Mouse (Mus musculus) NIH3T3 (cell line): ENCODE results near the gene Sox1.

ENCODE experiments used
- DNase-seq: peaks from one replicate; pipeline ENCODE4 v3.0.0-alpha.2; 2012; ENCODE audit warnings: low read depth

Sox1 gene

DNA sequence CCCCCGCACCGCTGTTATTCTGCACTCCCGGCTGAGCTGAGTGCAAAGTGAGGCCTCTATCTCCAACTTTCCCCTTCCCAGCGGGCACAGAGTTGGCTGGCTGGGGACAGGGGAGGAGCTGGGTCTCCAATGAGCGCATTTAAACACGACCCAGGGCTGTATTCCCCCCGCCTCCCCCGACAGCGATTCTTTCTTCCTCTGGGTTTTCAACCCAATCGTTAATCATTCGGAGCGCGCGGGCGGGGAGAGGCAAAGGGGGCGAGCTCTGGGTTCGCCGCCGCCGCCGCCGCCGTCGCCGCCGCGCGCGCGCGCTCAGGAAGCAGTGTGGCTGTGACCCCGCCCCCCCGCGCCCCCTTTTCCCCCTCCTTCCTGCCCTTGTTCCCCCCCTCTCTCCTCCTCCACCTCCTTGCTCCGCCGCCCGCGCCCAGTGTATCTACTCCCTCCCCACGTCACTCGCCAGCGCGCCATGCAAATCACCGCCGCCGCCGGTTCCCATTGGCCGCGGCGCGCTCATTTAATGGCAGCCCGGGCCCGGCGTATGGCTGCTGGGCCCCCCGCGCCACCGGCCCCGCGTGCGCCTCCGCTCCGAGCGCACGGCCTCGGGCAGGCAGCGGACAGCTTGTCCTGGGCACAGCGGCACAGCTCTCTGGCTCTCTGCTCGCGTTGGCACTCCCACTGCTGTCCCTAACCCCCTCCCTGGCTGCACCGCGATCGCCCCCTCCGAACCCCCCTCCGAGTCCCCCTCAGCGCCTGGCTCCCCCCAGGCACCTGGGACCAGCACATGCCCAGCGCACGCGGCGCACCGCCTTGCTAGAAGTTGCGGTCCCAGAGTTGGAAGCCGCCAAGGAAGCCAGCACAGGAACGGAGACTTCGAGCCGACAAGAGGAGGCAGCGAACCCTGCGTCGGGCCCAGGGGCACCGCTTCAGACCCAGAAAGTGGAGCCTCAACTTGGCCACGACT, at the start of gene Sox1:
Gene Sox1, plus strand, starts transcription at position 225 of the 961 bp plus-strand sequence.
- DNase-seq: no peak

DNA sequence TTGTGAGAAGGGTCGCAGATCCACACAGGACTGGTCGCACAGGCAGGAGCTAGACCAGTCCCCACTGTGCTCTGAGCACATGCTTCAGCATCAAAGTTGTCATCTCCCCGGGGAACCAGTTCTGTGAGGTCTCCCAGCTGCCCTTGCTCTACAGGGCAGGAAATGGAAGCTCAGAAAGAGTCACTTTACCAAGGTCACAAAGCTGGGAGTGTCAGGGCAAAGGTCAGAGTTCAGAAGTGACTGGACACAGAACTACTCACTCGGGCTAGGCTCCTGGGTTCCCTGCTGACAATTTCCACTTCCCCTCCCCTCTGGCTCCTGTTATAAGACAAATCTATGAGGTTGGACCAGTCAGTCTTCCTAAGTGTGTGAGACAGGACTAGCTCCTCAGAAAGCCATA, 49.2 kb upstream of the Sox1 start:
- no peak for DNase-seq

DNA sequence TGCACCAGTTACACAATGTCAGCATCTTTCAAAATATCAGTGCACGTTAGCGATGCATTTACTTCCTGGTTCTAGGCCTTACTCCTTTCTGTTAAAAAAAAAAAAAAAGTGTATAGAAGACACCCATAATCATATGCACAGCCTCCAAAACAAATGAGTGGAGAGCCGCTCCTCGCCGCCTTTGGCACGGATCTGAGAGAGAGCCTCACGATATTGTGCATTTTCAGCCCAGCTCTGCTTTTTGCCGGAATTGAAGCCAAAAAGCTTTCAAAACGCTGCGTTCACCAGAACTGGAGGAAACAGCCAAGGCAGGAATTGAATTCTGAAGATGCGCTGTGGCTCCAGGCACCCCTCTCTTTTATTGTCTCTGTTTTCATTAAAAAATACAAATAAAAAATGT, 48.2 kb upstream of the Sox1 start:
- no peak for DNase-seq

DNA sequence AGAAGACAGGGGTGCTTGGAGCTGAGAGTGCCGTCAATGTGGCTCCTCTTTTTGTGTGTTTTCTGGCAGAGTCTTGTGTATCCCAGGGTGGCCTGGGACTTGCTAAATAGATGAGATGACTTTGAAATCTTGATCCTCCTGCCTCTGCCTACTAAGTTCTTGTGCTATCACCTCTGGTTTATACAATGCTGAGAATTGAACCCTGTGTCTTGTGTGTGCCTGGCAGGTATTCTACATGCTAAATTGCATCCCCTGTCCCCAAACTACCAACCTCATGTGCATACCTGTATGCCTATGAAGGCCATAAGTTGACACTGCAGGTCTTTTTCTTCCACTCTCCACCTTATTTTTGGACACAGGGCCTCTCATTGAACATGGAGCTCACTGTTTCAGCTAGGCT, 46.8 kb upstream of the Sox1 start:
- no peak for DNase-seq

DNA sequence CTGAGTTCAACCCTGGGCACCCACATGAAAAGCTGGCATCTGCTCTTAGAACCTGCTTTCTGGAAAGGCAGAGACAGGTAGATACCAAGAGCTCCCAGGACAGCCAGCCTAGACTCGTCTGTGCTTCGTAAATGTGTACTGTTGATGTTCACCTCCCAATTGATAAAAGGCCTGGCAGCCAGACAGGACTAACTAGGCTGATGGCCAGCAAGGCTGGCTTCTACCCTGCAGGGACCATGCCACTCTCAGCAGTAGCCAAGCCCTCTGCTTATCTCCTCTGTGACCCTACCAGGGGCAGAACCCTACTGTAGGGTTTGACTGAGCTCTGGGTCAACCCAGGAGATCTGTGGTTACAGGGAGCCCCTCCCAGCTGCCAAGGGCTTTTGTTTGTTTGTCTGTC, 45.5 kb upstream of the Sox1 start:
- DNase-seq: no peak

DNA sequence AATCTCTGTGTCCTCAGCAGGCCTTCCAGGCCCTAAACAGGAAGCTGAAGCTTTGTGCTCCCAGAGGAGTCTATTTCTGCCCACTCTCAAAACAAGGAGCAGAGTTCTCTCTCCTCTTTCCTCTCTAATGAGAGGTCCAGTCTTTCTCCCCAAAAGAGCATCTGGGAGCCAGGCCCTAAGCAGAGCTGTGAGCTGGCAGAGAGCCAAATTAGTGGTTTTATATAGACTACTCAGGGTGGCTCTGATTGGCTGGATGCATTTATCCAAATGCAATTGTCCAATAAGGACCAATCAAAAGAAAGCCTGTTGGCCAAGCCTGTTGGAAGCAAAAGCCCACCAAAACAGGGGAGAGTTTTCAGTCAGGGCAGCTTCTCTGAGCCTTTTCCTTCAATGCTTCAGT, 44.0 kb upstream of the Sox1 start:
- DNase-seq: no peak

DNA sequence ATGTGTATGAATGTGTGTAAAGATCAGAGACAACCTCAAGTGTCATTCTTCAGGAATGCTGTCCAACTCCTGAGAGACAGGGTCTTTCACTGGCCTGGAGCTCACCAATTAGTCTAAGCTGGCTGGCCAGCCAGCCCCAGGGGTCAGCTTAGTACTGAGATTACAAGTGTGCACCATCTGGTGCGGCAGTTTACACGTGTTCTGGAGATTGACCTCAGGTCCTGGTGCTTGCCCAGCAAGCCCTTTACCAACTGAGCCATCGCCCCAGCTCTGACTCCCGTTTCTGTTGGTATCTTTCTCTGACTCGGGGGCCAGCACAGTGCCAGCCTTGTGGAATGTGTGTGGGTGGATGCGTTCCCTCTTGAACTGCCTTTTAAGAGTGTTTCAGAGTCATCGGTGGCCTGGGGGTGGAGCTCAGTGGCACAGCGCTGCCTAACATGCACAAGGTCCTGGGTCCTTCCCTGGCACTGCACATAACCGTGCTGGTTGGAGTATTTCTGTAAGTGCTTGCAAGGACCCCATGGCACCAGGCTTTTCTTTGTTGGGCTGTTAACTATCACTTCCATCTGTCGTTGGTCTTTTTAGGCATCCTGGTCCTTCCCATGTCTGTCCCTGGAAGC, 40.6 kb upstream of the Sox1 start:
- no peak for DNase-seq

DNA sequence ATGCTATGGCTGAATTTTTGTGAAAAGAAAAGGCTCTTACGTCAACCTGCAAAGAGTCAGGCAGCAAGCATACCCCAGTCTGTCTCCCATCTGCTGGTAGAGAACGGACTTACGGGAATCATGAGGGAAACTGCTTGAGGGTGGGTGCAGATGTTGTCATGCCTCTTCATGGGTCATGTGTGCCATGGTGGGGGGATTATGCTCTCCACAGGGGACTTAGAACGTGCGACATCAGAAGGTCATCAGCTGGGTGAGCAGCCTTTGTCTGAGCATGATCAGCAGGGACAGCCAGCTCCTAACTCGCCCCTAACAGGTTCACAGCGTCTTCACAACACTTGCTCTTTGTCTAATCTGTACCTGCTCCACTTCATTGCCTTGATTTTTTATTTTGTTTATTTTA, 26.9 kb upstream of the Sox1 start:
- no peak for DNase-seq

DNA sequence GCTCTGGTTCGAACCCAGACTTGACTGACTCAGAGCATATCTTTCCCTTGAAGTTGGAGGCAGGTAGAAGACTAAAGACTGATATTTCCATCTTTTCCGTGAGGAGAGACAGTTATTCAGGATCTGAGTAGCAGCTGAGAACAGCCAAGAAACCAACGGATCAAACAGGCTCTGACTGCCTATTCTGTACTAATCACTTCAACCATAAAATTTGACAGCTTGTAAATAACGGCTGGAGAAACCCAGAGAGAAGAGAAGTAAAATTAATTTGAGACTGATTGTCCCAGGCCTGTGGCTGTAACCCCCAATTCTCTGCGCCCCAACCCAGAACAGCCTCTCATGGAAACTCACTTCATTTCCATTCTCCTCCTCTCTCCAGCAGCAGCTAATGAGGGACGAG, 26.2 kb upstream of the Sox1 start:
- no peak for DNase-seq

DNA sequence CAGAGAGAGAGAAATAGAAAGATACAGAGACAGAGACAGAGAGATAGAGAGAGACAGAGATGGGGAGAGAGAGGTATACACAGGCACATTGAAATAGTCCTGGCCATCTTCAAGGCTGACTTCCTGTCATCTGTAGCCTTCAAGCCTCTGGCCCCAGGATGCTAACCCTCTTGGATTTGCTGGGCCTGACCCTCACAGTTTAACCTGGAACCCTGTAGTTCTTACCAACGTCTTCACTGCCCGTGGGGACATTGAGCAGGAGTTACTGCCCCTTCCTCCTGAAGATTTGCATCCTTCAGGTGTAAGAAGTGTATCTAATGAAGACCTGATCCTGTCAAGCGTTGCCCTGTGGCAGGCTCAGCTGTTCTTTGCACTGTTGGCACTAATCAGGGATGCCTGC, 14.0 kb upstream of the Sox1 start:
- DNase-seq: no peak

DNA sequence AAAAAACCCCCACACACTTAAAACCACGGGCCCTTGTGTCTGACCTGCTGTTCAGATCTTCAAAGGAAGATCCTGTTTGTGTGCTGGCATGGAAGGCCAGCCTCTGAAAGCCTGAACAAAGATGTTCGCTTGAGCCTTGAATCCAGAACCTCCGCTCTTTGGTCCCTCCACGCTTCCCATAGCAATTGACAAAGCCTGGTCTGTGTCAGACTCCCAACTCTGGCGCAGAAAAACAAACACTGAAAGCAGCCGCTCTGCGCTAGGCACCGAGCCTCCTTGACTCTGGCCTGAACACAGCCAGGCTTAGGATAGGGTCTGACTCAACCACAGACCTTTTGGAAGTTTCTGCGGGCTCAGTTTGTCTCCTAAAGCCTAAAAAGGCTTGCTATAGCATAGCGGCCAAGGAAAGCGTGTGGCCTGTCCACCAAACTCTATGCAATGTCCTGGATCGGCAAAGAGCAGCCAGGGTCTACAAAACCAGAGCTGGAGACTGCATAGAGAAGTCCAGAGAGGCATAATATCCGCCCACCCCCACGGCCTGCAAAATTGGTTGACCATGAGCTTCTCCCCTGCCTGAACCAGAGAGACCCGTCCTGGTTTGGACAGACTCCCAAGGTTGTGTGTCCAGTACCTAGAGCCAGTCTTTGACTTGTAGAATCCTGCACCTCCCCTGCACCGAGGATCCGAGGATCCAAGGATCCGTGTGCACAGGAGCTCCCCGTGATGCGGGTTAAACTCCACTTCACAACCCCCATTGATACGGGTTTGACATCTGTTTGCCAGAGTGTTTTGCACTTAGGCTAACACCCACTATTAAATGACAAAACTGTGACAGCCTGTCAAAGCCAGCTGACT, 12.2 kb upstream of the Sox1 start:
- no peak for DNase-seq

DNA sequence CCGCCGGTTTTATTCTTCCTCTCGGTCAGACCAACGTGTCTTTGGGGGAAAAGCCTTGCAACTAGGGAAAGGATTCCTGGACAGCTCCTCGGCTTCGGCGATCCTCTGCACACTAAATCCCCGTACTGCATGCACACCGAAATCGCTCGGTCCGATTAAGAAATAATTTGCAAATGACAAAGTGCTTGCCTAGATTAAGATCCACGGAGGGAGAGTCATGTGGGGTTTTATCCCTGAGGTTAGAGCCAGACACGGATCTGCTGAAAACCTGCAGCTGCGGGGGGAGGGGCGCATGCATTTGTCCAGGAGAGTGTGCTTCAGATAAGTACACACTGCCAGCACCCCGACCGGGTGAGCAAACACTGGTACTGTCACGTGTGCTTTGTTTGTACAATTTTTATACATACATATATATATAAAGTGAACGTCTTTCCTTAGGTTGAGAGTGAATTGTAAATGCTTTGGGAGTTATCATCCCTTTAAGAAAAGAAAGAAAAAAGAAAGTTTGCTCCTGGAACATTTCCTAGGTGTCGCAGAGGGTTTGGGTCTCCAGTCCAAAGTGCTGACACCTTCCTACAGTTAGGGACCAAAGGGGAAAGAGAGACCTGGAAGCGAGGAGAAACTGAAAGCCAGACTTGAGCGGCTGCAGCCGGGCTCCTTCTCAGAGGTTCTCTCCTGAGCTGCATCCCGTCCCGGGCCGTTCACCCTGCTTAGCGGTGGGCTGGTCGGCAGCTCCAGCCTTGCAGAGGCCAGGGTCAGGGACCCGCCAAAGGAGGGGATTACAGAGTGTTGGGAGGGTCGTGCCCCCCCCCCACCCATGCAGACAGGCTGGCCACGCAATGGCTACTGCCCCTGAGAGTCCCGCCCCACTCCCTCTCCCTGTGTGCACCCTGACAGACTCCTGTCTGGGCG, 10.9 kb upstream of the Sox1 start:
- DNase-seq: no peak

DNA sequence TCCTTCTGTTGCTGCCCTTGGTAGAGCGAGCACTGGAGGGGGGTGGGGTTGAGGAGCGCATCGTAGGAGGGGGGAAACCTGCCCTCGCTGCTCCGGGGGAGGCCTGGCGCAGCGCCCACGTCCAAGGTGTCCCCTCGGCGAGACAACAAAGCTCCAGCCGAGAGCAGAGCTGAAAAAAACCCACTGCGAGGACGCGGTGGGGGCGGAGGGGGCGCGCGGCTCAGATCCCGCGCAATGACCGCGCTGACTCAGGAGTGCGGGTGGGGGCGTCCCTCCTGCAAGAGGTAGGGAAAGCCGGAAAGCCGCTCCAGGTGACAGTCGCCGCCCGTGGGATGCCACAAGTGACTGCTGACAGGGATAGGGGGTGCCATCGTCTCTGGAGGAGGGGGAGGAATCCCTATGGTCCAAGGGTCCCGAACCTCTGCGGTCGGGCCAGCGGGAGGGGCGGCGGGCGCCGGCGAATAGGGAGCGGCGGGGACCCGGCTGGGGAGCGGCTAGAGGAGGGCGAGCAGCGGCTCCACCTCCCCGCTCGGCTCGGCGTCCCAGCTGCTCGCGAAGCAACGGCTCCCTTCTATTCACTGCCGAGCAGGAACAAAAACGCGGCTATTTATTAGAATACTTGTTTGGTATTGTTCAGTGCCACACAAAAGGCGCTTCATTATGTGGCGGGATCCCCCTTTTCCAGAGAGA, 10.0 kb upstream of the Sox1 start:
- DNase-seq: no peak

DNA sequence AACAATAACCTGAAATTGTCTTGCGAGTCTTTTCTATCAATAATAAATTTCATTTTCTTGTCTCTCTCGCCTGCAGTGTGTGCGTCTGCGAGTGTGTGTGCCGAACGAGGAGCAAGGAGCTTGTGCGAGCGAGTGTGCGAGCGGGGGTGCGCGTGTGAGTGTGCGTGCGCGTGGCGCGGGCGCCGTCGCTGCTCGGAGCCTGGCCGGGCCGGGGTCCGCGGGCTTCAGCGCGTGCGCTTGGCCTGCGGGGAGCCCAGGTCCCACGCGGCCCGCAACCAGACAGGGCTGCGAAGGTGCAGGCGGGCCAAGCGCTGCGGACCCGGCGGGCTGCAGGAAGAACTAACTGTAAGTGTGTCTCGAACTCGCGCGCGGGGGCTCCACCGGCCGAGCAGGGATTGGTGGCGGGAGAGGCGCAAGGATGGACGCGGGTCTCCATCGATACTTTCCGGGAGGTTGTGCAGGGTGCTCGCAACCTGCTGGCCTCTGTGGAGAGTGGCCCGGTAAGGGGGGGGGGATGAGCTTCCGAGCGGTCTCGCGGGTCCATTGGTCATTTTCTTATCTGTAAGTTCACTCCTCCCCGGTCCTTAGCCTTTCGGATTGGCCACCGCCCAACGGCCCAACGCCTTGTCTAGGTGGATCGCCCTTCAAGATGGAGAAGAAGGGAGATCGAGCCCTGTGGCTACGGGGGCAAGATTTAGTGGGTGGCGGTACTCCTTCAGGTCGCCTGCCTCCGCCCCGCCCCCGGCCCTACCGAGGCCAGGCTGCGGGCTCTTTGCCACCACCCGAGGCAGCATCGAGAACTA, 9.2 kb upstream of the Sox1 start:
- no peak for DNase-seq

DNA sequence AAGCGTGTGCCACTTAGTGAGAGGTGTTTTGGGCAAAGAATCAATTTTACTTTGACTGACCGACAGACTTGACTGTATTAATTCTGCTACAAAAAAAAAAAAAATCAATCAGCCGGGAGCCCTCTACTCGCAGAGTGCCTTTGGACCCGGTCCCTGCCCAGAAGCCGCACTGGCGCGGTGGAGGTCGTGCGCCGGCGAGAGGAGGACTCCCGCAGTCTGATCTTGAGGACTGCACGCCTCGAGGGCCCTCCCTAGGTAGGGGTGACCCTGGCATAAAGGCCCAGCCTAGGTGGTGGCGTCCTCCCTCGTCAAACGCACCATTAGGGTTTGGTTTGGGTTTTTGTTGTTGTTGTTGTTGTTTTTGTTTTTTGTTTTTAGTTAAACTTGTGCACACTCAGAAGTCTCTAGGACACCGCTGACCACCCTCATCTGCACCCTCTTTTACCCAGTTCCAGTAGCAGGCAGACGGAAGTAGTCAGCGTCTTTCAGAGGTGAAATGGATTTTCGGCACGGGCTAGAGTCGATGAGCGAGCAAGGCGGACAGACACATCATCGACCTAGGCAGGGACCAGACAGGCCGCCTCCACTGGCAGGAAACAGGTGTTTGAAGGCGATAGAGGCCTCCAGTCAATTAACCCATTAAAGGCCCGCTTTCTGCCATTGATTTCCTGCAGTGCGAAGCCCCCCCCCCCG, 8.4 kb upstream of the Sox1 start:
- DNase-seq: no peak

DNA sequence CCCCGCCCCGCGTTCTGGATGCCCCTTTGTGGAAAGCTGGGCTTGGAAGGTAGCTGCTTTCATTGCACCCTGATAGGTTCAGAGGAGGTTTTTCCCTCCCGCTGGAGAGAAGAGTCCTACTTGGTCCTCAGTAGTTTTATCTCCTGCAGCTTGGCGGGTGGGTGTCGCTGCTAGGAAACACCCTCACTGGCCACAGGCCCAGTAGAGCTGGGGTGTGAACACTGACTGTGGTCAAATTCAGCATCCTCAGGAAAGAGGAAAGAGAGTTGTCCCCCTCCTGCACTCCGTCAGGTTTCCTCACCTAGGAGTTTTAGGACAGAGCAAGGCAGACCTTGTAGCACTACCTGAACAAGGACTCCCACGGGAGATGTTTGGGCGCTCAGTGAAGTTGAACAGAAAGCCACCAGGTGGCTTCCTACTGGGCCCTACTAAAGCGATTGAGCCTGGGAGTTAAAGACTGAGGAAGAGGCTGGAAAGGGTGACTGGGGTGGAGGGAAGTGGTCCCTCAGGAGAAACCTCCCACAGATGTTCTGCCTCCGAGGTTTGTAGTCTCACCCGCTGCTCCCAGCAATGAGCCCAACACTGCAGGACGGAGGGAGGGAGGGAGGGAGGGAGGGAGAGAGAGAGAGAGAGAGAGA, 7.8 kb upstream of the Sox1 start:
- no peak for DNase-seq

DNA sequence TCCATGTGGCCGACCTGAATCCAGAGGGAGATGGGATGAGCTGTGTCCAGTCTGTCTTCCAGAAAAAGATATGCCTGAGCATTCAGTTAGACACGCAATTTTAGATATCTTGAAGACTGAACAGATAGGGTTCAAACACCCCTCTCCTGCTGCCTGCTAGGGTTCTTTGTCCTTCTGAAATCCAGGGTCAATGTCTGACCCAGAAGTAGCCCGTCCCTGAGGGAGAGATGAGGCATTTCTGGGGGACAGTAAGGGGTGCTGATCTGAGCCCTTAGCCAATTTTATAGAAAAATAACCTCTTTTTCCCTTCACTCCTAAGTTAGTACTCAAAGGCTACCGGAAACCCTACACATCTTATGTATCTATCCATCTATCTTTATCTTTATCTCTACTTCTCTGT, 7.2 kb upstream of the Sox1 start:
- DNase-seq: no peak

DNA sequence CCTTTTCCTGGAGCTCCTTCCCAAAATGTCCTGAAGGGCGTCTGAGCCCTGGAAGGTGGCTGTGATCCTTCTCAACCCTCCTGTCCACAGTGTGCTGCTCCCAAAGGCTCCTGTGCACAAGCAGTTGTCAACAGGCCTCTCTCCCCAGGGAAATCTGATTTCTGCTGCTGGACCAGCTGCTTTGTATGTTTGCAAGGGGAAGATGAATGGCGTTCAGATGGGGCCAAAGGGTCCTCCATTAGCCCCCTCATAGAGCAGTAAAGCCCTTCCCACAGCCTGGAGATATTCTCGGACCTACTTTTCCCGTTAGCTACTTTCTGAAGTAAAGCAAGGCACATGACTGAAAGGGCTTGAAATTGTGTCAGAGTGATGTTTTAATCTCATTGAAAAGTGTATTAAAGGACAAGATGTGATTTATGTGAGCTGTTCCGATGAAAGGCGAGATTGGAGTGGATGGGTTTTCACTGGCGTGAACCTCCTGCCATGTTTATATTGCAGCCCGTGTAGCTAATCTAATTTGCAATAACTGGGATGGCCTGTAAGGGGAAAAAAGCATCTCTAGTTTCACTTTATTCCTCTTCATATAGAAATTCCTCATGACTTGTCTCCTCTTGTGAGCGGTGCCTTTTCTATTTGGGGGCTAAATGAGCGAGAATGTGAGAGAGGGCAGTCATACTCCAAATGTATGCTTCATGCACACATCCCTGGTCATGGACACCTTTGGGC, 6.5 kb upstream of the Sox1 start:
- DNase-seq: no peak
